Mouse (Mus musculus) ES-Bruce4 (cell line): ENCODE measurements around the gene Prtn3.

ENCODE experiments used
- CTCF ChIP-seq: IDR thresholded peaks from one replicate; pipeline ENCODE4 v1.8.1; 2011; ENCODE audit warnings: low read depth, low read length
- EP300 ChIP-seq: IDR thresholded peaks from 2 replicates; pipeline ENCODE4 v1.6.1; 2011; ENCODE audit warnings: low read depth, low read length; ENCODE audit not compliant: insufficient read depth
- POLR2A ChIP-seq: IDR thresholded peaks from one replicate; pipeline ENCODE4 v1.8.1; 2011; ENCODE audit warnings: low read length; ENCODE audit not compliant: insufficient read depth

DNA sequence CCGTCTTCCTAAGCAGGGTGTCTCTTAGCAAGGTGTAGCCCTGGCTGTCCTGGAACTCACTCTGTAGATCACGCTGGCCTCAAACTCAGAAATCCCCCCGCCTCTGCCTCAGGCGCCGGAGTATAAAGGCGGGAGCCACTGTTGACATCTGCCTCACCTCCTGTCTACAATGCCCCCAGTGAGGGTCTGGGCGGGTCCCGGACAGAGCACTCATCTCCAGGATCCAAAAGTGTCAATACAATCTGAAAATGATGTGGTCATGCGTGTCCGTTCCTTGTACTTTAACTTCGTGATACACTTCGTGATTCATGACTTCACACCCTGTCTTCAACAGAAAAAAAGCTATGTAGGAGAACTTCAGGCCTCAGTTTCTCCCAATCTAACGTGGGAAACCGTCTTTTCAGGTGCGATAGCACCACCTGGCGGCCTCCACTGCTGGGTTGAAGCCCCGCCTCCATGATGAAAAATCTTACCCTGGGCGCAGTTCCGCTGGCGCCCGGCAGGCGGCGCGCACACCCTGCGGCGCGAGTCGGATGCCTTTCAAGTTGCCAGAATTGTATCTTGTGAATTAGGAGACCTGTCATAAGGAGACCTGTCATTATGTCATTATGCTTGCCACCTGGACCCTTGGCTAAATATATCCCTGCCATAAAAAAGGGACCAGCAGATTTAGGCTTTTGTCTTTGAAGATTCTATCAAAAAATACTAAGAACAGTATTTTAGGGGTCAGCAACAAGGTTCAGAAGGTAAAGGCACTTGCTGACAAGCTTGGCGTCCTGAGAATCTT lies 50.9 kb downstream of the Prtn3 start:
- no peak for TF ChIP-seq POLR2A
- peak; percentile 99 for TF ChIP-seq CTCF
- peak; percentile 56; the same call in 1 of the 2 replicates for TF ChIP-seq EP300
